Mouse (Mus musculus) layer of hippocampus, adult 11-12 months (tissue): ENCODE data around the gene Slc39a9.

ENCODE experiments used
- DNase-seq: peaks from one replicate; pipeline ENCODE4 v3.0.0; 2022; ENCODE audit warnings: low spot score

Slc39a9 gene

GRCm38 (mm10) chr12:80653951-80654658, 10.4 kb downstream of the Slc39a9 start:
- no peak for DNase-seq

GRCm38 (mm10) chr12:80654659-80655025, 11.0 kb downstream of the Slc39a9 start:
- DNase-seq, result no peak

GRCm38 (mm10) chr12:80658661-80659060, 15.0 kb downstream of the Slc39a9 start:
- no peak for DNase-seq

- DNase-seq, result no peak
These were observed 18.6 kb downstream of the Slc39a9 start for GRCm38 (mm10) chr12:80662322-80662721.

- DNase-seq, result no peak
These were observed 20.3 kb downstream of the Slc39a9 start for GRCm38 (mm10) chr12:80663935-80664334.

- DNase-seq, result no peak
These were observed 24.7 kb downstream of the Slc39a9 start for GRCm38 (mm10) chr12:80668391-80668790.

GRCm38 (mm10) chr12:80673170-80673569, 29.5 kb downstream of the Slc39a9 start:
- peak; percentile 69 for DNase-seq

GRCm38 (mm10) chr12:80681340-80681739, 37.7 kb downstream of the Slc39a9 start:
- peak; percentile 26 for DNase-seq

- DNase-seq, result no peak
These were observed 39.9 kb downstream of the Slc39a9 start for GRCm38 (mm10) chr12:80683554-80683953.

GRCm38 (mm10) chr12:80684316-80684715, 40.6 kb downstream of the Slc39a9 start:
- DNase-seq, result no peak

GRCm38 (mm10) chr12:80687788-80688211, 44.1 kb downstream of the Slc39a9 start:
- DNase-seq, result peak; percentile 45

- DNase-seq, result no peak
These were observed 46.0 kb downstream of the Slc39a9 start for GRCm38 (mm10) chr12:80689696-80690095.

GRCm38 (mm10) chr12:80691671-80692091, 48.0 kb downstream of the Slc39a9 start:
- DNase-seq, result no peak

GRCm38 (mm10) chr12:80692269-80692972, 48.7 kb downstream of the Slc39a9 start, which contains the start of gene Plekhd1:
TSS of gene Plekhd1 (plus strand) at chr12:80692591.
- peak; percentile 24 for DNase-seq

GRCm38 (mm10) chr12:80693700-80694099, 50.0 kb downstream of the Slc39a9 start:
- no peak for DNase-seq

GRCm38 (mm10) chr12:80695004-80695403, 51.3 kb downstream of the Slc39a9 start:
- no peak for DNase-seq

GRCm38 (mm10) chr12:80698526-80699143, 55.0 kb downstream of the Slc39a9 start:
- no peak for DNase-seq

- DNase-seq, result no peak
These were observed 55.5 kb downstream of the Slc39a9 start for GRCm38 (mm10) chr12:80699144-80699531.

- no peak for DNase-seq
These were observed 57.6 kb downstream of the Slc39a9 start for GRCm38 (mm10) chr12:80701332-80701731.

GRCm38 (mm10) chr12:80706208-80706914, 62.7 kb downstream of the Slc39a9 start:
- DNase-seq, result no peak

GRCm38 (mm10) chr12:80706915-80707604, 63.4 kb downstream of the Slc39a9 start:
- no peak for DNase-seq

- no peak for DNase-seq
These were observed 72.2 kb downstream of the Slc39a9 start for GRCm38 (mm10) chr12:80715915-80716314.
